Mouse (Mus musculus) small intestine, adult 2 months (tissue): Measurements from ENCODE around the gene Rnf225.

ENCODE experiments used
- CTCF ChIP-seq: fragments of 200-500 bp; IDR thresholded peaks from 2 replicates; pipeline ENCODE4 v1.5.1; 2012; ENCODE audit warnings: low read depth, mild to moderate bottlenecking, control low read depth, inconsistent platforms, low read length, moderate library complexity, mixed read lengths; ENCODE audit not compliant: insufficient replicate concordance, insufficient read length; ENCODE audit errors: extremely low read depth
- POLR2A ChIP-seq: fragments of 200-500 bp; IDR thresholded peaks from 2 replicates; pipeline ENCODE4 v1.6.1; 2012; ENCODE audit warnings: low read depth, mild to moderate bottlenecking, control low read depth, inconsistent platforms, low read length, moderate library complexity

DNA sequence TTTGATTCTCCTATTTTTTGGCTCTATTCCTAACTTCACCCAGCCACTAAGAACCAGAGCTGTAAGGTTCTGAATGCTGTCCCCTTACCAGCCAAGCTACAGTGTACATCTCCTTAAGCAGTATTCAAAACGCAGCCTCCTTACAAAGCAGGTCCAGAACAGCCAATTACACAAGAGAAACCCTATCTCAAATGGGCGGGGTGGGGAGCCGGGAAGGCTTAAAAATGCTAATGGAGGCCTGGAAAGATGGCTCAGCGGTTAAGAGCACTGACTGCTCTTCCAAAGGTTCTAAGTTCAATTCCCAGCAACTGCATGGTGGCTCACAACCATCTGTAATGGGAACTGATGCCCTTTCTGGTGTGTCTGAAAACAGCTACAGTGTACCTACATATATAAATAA lies 32.5 kb downstream of the Rnf225 start:
- no peak for TF ChIP-seq CTCF
- no peak for TF ChIP-seq POLR2A
